Mouse (Mus musculus): Measurements from ENCODE around the gene Tmtc2.

Gene Tmtc2

GRCm38 (mm10) chr10:105416601-105417000 is 157.7 kb downstream of the Tmtc2 start:
- no peak for DNase-seq (ENCODE audit: low spot score in 2 of 2)

- DNase-seq (ENCODE audit: low spot score in 2 of 2) = no peak
Observed at GRCm38 (mm10) chr10:105405856-105406527, 168.3 kb downstream of the Tmtc2 start.

- DNase-seq (ENCODE audit: low spot score in 2 of 2) = no peak
Observed at GRCm38 (mm10) chr10:105403931-105404330, 170.3 kb downstream of the Tmtc2 start.

GRCm38 (mm10) chr10:105402481-105402779 is 171.8 kb downstream of the Tmtc2 start:
- DNase-seq (ENCODE audit: low spot score in 2 of 2) = no peak

- no peak for DNase-seq (ENCODE audit: low spot score in 2 of 2)
Observed at GRCm38 (mm10) chr10:105401754-105402480, 172.3 kb downstream of the Tmtc2 start.

GRCm38 (mm10) chr10:105399316-105399715 is 174.9 kb downstream of the Tmtc2 start:
- DNase-seq (ENCODE audit: low spot score in 2 of 2) = no peak

GRCm38 (mm10) chr10:105384065-105384464 is 190.2 kb downstream of the Tmtc2 start:
- no peak for DNase-seq (ENCODE audit: low spot score in 2 of 2)

GRCm38 (mm10) chr10:105381705-105382104 is 192.5 kb downstream of the Tmtc2 start:
- no peak for DNase-seq (ENCODE audit: low spot score in 2 of 2)

- no peak for DNase-seq (ENCODE audit: low spot score in 2 of 2)
Observed at GRCm38 (mm10) chr10:105381202-105381601, 193.0 kb downstream of the Tmtc2 start.

GRCm38 (mm10) chr10:105380584-105380983 is 193.7 kb downstream of the Tmtc2 start:
- no peak for DNase-seq (ENCODE audit: low spot score in 2 of 2)

GRCm38 (mm10) chr10:105377711-105378110 is 196.5 kb downstream of the Tmtc2 start:
- no peak for DNase-seq (ENCODE audit: low spot score in 2 of 2)

- DNase-seq (ENCODE audit: low spot score in 2 of 2) = no peak
Observed at GRCm38 (mm10) chr10:105373265-105373664, 201.0 kb downstream of the Tmtc2 start.

GRCm38 (mm10) chr10:105368242-105368641 is 206.0 kb downstream of the Tmtc2 start:
- DNase-seq (ENCODE audit: low spot score in 2 of 2) = no peak

GRCm38 (mm10) chr10:105364480-105364879 is 209.8 kb downstream of the Tmtc2 start:
- no peak for DNase-seq (ENCODE audit: low spot score in 2 of 2)

- no peak for DNase-seq (ENCODE audit: low spot score in 2 of 2)
Observed at GRCm38 (mm10) chr10:105350301-105350700, 223.9 kb downstream of the Tmtc2 start.

- no peak for DNase-seq (ENCODE audit: low spot score in 2 of 2)
Observed at GRCm38 (mm10) chr10:105345920-105346319, 228.3 kb downstream of the Tmtc2 start.

GRCm38 (mm10) chr10:105332856-105333255 is 241.4 kb downstream of the Tmtc2 start:
- DNase-seq (ENCODE audit: low spot score in 2 of 2) = no peak

- DNase-seq (ENCODE audit: low spot score in 2 of 2) = no peak
Observed at GRCm38 (mm10) chr10:105330327-105330726, 243.9 kb downstream of the Tmtc2 start.

- no peak for DNase-seq (ENCODE audit: low spot score in 2 of 2)
Observed at GRCm38 (mm10) chr10:105323646-105324192, 250.5 kb downstream of the Tmtc2 start.

GRCm38 (mm10) chr10:105319299-105320057 is 254.8 kb downstream of the Tmtc2 start:
- DNase-seq (ENCODE audit: low spot score in 2 of 2) = no peak

GRCm38 (mm10) chr10:105318869-105319268 is 255.4 kb downstream of the Tmtc2 start:
- no peak for DNase-seq (ENCODE audit: low spot score in 2 of 2)

- no peak for DNase-seq (ENCODE audit: low spot score in 2 of 2)
Observed at GRCm38 (mm10) chr10:105312986-105313385, 261.3 kb downstream of the Tmtc2 start.
